ENCODE assay signal across 26 mouse cellular contexts in genomic region chrX:142426628-142427027, GRCm38 (mm10). TPM values are rescaled to one million over a fixed set of nuclear protein-coding genes. Genes with fewer than 3 reads are reported as not detected.
DNase-seq lines count a peak whose midpoint lies in the region; ATAC-seq and TF ChIP-seq lines count a peak whose summit lies in the region.
"Had no signal": no experiment of that assay in that cellular context is flagged by ENCODE, and none has a peak within 500 bp of the region (broad histone marks: within the 10 kb centered on the region; RNA-seq: fewer than 3 reads in every experiment).

No protein-coding gene starts in this region.

- H3K79me2 ChIP-seq in macrophage (ENCODE audit: inconsistent target) = no peaks in the 10 kb centered on the region

- H3K4me2 ChIP-seq in midbrain, embryonic 11.5 days = no peak overlapping the region
- H3K4me2 ChIP-seq: embryonic facial prominence, embryonic 13.5 days; heart, embryonic 13.5 days; limb, embryonic 15.5 days; liver, embryonic 13.5 days; lung, embryonic 15.5 days; midbrain, embryonic 12.5 days; neural tube, embryonic 13.5 days had no signal

- no peaks in the 10 kb centered on the region for H3K4me1 ChIP-seq in thymus, adult 2 months (replicated peaks; ENCODE audit: control insufficient read depth, insufficient read depth, low read length)
- no peaks in the 10 kb centered on the region for H3K4me1 ChIP-seq in midbrain, embryonic 11.5 days (ENCODE audit: control insufficient read depth, insufficient read depth, low read length)
- H3K4me1 ChIP-seq: embryonic facial prominence, embryonic 13.5 days; heart, embryonic 13.5 days; limb, embryonic 10.5 days; limb, embryonic 15.5 days; liver, embryonic 13.5 days; lung, embryonic 15.5 days; midbrain, embryonic 12.5 days; neural tube, embryonic 13.5 days had no signal

- no peak for ATAC-seq in midbrain, embryonic 11.5 days (ENCODE audit: low FRiP score)
- ATAC-seq: forebrain, embryonic 16.5 days; hindbrain, embryonic 16.5 days had no signal

- no peak for TF ChIP-seq CTCF in thymus, adult 2 months (IDR thresholded peaks at IDR 0.05; ENCODE audit: borderline replicate concordance, control insufficient read depth, extremely low read depth, insufficient read depth, low read length, poor library complexity)

- WGBS in macrophage (ENCODE audit: missing documents) = 59% methylated on average over 4 of the region's 4 CpGs
- 91% methylated on average over 4 of the region's 4 CpGs for WGBS in thymus, adult 2 months
- 84% methylated on average over 4 of the region's 4 CpGs for WGBS in midbrain, embryonic 11.5 days

- DNase-seq in heart, adult 8-10 months (ENCODE audit: low spot score) = peak; percentile 2
- no peak for DNase-seq in heart, adult 11 months
- DNase-seq in 3T3-L1 (ENCODE audit: low read depth, low spot score) (peak; percentile 45), NIH3T3 (ENCODE audit: low read depth) (peak; percentile 64)
- DNase-seq in thymus, adult 2 months = no peak
- DNase-seq in midbrain, embryonic 11.5 days (ENCODE audit: low spot score, missing footprints) = no peak
- DNase-seq: adrenal gland, postnatal 14 days; B cell, adult 2 months; cerebellum, adult 18-20 months; cerebellum, postnatal 10 days; gastrocnemius, postnatal 10 days; layer of hippocampus, postnatal 36 days; liver, embryonic 13.5 days; right cerebral cortex, postnatal 4 days had no signal

- no peak overlapping the region for H3K4me3 ChIP-seq in macrophage (ENCODE audit: inconsistent target)
- no peak overlapping the region for H3K4me3 ChIP-seq in thymus, adult 2 months (ENCODE audit: control insufficient read depth, insufficient read depth, low read length)
- no peak overlapping the region for H3K4me3 ChIP-seq in midbrain, embryonic 11.5 days (ENCODE audit: low read depth, low read length)
- H3K4me3 ChIP-seq: embryonic facial prominence, embryonic 13.5 days; erythroblast, embryonic 14.5 days; heart, embryonic 13.5 days; limb, embryonic 10.5 days; limb, embryonic 15.5 days; liver, embryonic 13.5 days; lung, embryonic 15.5 days; midbrain, embryonic 12.5 days; neural tube, embryonic 13.5 days had no signal

- no peaks in the 10 kb centered on the region for H3K9me3 ChIP-seq in midbrain, embryonic 11.5 days (ENCODE audit: control insufficient read depth, low read length)
- H3K9me3 ChIP-seq: embryonic facial prominence, embryonic 13.5 days; heart, embryonic 13.5 days; limb, embryonic 10.5 days; limb, embryonic 15.5 days; liver, embryonic 13.5 days; lung, embryonic 15.5 days; midbrain, embryonic 12.5 days; neural tube, embryonic 13.5 days had no signal

- H3K36me3 ChIP-seq in macrophage (ENCODE audit: inconsistent target) = no peaks in the 10 kb centered on the region
- no peaks in the 10 kb centered on the region for H3K36me3 ChIP-seq in thymus, adult 2 months (ENCODE audit: control insufficient read depth, insufficient read depth, low read length)
- no peaks in the 10 kb centered on the region for H3K36me3 ChIP-seq in midbrain, embryonic 11.5 days (ENCODE audit: control insufficient read depth, insufficient read depth, low read length)
- H3K36me3 ChIP-seq: embryonic facial prominence, embryonic 13.5 days; heart, embryonic 13.5 days; limb, embryonic 10.5 days; limb, embryonic 15.5 days; liver, embryonic 13.5 days; lung, embryonic 15.5 days; midbrain, embryonic 12.5 days; neural tube, embryonic 13.5 days had no signal

- TF ChIP-seq POLR2A in thymus, adult 2 months (IDR thresholded peaks at IDR 0.05; ENCODE audit: control insufficient read depth, extremely low read depth, insufficient read depth, low read length, poor library complexity) = no peak

- H3K9ac ChIP-seq in midbrain, embryonic 11.5 days (ENCODE audit: low read length) = no peak overlapping the region
- H3K9ac ChIP-seq: embryonic facial prominence, embryonic 13.5 days; heart, embryonic 13.5 days; limb, embryonic 15.5 days; liver, embryonic 13.5 days; lung, embryonic 15.5 days; midbrain, embryonic 12.5 days; neural tube, embryonic 13.5 days had no signal

- H3K27ac ChIP-seq in macrophage = peak overlapping the region; percentile 8; the same call in 1 of the 2 replicates
- no peak overlapping the region for H3K27ac ChIP-seq in thymus, adult 2 months (ENCODE audit: control insufficient read depth, insufficient read depth, low read length)
- no peak overlapping the region for H3K27ac ChIP-seq in midbrain, embryonic 11.5 days (ENCODE audit: low read depth, low read length)
- H3K27ac ChIP-seq: embryonic facial prominence, embryonic 13.5 days; heart, embryonic 13.5 days; kidney, postnatal 0 days; limb, embryonic 10.5 days; limb, embryonic 15.5 days; liver, embryonic 13.5 days; lung, embryonic 15.5 days; midbrain, embryonic 12.5 days; neural tube, embryonic 13.5 days had no signal

- H3K27me3 ChIP-seq in thymus, adult 2 months (ENCODE audit: control insufficient read depth, insufficient read depth, low read length) = no peaks in the 10 kb centered on the region
- H3K27me3 ChIP-seq in midbrain, embryonic 11.5 days (ENCODE audit: control insufficient read depth, insufficient read depth, low read length) = peaks cover 2% of the 10 kb centered on the region; the same call in 1 of the 2 replicates
- H3K27me3 ChIP-seq: limb, embryonic 15.5 days; liver, embryonic 13.5 days; lung, embryonic 15.5 days had no signal

RNA-seq across cellular contexts. Expression of gene Acsl4, which starts 36.3 kb away (rescaled TPM):
- total RNA-seq in heart, adult 8-10 months (2022) = 10 to 100 TPM in 1 of 4 experiments, 1 to 10 TPM in 3; 8.2 to 10.6 (median 8.9) TPM
- 100 to 1,000 TPM in 5 of 26 experiments, 10 to 100 TPM in 21; 27.1 to 119 (median 66.9) TPM for total RNA-seq in macrophage (2018; cell fraction: chromatin; rRNA removed)
- 10 to 100 TPM; 42.2 to 69.6 (median 57.6) TPM for total RNA-seq in macrophage (2018; cell fraction: cytosol; rRNA removed)
- total RNA-seq in macrophage (2018; cell fraction: nucleus; rRNA removed) = 100 to 1,000 TPM in 2 of 26 experiments, 10 to 100 TPM in 24; 30.0 to 108 (median 66.2) TPM
- polyA plus RNA-seq in macrophage (2018) = 30.4 to 40.0 TPM (median 32.2 TPM) in 3 replicates
- polyA plus RNA-seq in thymus, adult 2 months (2012; rRNA removed) = 4.8 and 5.5 TPM in 2 replicates
- polyA plus RNA-seq in midbrain, embryonic 11.5 days (2014; fragmentation: Nextera tagmentation; extraction: Ambion mirVana) = 27.1 and 32.8 TPM in 2 replicates

Comparison
In these comparisons a context has a peak if more than half of its experiments do, and no peak if none do; other contexts are left out.
1. DNase-seq: peak in heart, adult 8-10 months (single experiment), 3T3-L1 (single experiment) and NIH3T3 (single experiment); none in heart, adult 11 months (single experiment), thymus, adult 2 months (single experiment) and midbrain, embryonic 11.5 days (single experiment).